Mouse (Mus musculus) brain, embryonic 14.5 days (tissue): ENCODE measurements around the gene Theg.

ENCODE experiments used
- CTCF ChIP-seq: fragments of 200-500 bp; IDR thresholded peaks from 2 replicates; pipeline ENCODE4 v1.5.1; 2012; ENCODE audit warnings: inconsistent platforms, mild to moderate bottlenecking, moderate library complexity, borderline replicate concordance; ENCODE audit not compliant: insufficient read depth, insufficient read length; ENCODE audit errors: extremely low read depth
- POLR2A ChIP-seq: fragments of 200-500 bp; IDR thresholded peaks from 2 replicates; pipeline ENCODE4 v1.6.1; 2012; ENCODE audit warnings: mild to moderate bottlenecking, inconsistent platforms, borderline replicate concordance; ENCODE audit not compliant: poor library complexity, insufficient read depth, insufficient read length, severe bottlenecking; ENCODE audit errors: extremely low read depth

DNA sequence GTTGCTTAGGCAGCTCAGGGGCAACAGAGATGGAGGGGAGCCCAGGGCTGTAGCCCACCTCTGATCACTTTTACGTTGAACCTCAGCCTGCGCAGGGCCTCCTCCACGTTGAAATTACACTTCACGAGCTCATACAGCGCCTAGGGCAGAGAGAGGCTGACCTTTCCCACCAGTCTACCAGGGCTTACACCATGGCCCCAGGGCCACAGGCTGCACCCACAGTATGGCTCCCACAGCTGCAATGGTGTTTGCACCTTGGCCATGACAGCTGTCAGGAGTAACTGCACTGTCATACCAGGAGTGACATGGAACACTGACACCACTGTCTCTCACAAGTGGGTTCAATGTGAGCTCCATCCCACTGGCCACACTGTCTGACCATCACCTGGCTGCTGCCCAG lies 42.5 kb downstream of the Theg start:
- TF ChIP-seq CTCF (no peak), POLR2A (no peak)
